Mouse (Mus musculus) kidney, embryonic 16.5 days (tissue): ENCODE data around the gene Abcg2. TPM values are rescaled to one million over a fixed set of nuclear protein-coding genes. Genes with fewer than 3 reads are reported as not detected.
A peak's percentile ranks its signal among the peaks of the same experiment; 100 is the strongest.
"Not testable (repeated sequence)": the region's sequence is repeated elsewhere in the genome, so short reads cannot be mapped to it uniquely, and the experiment has no call there.

Source experiments
- ATAC-seq: fragments of 200-750 bp; cut with Nextera tagmentation; 2 replicates; pipeline ENCODE4 v1.8.0; 2017; ENCODE audit warnings: moderate TSS enrichment; ENCODE audit not compliant: low FRiP score, low TSS enrichment
- H3K27ac ChIP-seq: fragments of 300-500 bp; sonication (generic); 2 replicates; pipeline ENCODE4 v1.5.1; 2014; ENCODE audit warnings: low read length
- H3K27me3 ChIP-seq: fragments of 300-500 bp; sonication (generic); 2 replicates; pipeline ENCODE4 v1.6.1; 2014; ENCODE audit warnings: low read length, control low read depth, mixed read lengths; ENCODE audit not compliant: insufficient read depth
- H3K36me3 ChIP-seq: fragments of 300-500 bp; sonication (generic); 2 replicates; pipeline ENCODE4 v1.6.1; 2014; ENCODE audit warnings: low read length, control low read depth, mixed read lengths; ENCODE audit not compliant: insufficient read depth
- H3K4me1 ChIP-seq: fragments of 300-500 bp; sonication (generic); 2 replicates; pipeline ENCODE4 v1.6.1; 2014; ENCODE audit warnings: low read length, control low read depth, mixed read lengths; ENCODE audit not compliant: insufficient read depth
- H3K4me2 ChIP-seq: fragments of 300-500 bp; sonication (generic); replicated peaks from 2 replicates; pipeline ENCODE4 v1.6.1; 2014; ENCODE audit warnings: low read depth, low read length
- H3K4me3 ChIP-seq: fragments of 300-500 bp; sonication (generic); 2 replicates; pipeline ENCODE4 v1.5.1; 2014; ENCODE audit warnings: mild to moderate bottlenecking, low read length
- H3K9ac ChIP-seq: fragments of 300-500 bp; sonication (generic); replicated peaks from 2 replicates; pipeline ENCODE4 v1.6.1; 2014; ENCODE audit warnings: low read length
- H3K9me3 ChIP-seq: fragments of 300-500 bp; sonication (generic); 2 replicates; pipeline ENCODE4 v1.6.1; 2016; ENCODE audit warnings: low read length, control low read depth
- WGBS: fragments of 180-500 bp; shearing (Covaris S2); extraction: QIAGEN DNeasy Blood & Tissue Kit; methylation state at CpG from one replicate; pipeline ENCODE4 v1.1.7; 2014; 5-methylcytosine and 5-hydroxymethylcytosine counted together
- polyA plus RNA-seq: library from polyadenylated mRNA; unstranded; fragments of >200 nt; fragmentation: Nextera tagmentation; extraction: Ambion mirVana; gene quantifications from 2 replicates; pipeline ENCODE4 v1.2.1, GENCODE M21; 2015

Gene Abcg2
- polyA plus RNA-seq, 1 experiment from 2014 or later, result 124 TPM

DNA sequence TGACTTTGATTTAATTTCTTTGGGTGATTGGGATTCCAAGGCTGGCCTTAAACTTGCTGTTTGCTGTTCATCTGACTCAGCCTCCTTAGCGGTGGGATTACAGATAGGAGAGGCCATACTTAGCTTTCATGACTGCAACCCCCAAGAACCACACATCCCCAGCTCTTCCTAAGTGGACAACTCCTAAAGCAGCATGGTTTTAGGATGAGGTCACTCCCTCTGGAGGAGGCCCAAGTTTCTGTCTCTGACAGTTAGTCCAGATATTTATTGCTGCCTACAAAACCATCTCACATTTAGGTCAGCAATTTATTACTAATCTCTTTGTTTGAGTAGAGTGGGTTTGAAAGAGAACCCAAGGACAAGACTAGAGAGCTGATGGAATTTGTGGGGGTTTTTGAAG is 17.8 kb downstream of the Abcg2 start:
- not testable (repeated sequence) for H3K9me3 ChIP-seq, H3K36me3 ChIP-seq, H3K4me1 ChIP-seq, H3K4me2 ChIP-seq, H3K27me3 ChIP-seq, H3K4me3 ChIP-seq, H3K9ac ChIP-seq, H3K27ac ChIP-seq
- peak; percentile 27; the same call in 1 of the 2 replicates for ATAC-seq
- WGBS, result 55% methylated on average over 1 of the region's 1 CpGs

- H3K4me3 ChIP-seq, H3K27me3 ChIP-seq, H3K4me2 ChIP-seq, H3K4me1 ChIP-seq, H3K36me3 ChIP-seq, H3K9me3 ChIP-seq, ATAC-seq, H3K9ac ChIP-seq, H3K27ac ChIP-seq: not testable (repeated sequence)
Observed at GRCm38 (mm10) chr6:58602991-58603390, 18.7 kb downstream of the Abcg2 start.

DNA sequence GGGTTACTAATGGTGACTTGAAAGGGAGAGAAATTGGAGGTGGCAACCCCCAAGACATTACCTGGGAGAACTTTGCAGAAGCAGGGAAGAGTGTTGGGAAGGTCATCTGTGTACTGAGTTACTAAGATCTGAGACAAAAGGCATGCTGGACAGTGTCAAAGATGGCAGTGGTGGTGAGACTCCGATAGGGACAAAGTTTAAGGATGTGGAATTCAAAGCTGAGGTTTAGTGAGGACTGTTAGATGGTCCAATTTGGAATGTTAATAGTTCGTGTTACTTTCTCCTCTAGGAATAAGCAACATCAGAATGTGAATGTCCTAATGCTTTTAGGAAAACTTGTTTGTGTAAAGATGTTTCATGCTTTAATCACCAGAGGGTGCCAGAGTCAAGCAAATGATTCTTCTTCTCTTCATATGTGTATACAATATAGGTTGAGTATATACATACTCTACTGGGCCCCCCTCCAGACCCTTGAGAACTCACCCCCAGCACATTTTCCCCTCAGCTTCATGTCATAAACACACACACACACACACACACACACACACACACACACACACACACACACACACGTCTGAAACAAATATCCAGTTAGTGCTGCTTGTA is 19.3 kb downstream of the Abcg2 start:
- H3K36me3 ChIP-seq, H3K9me3 ChIP-seq, H3K4me1 ChIP-seq, H3K27me3 ChIP-seq, H3K9ac ChIP-seq, H3K27ac ChIP-seq, H3K4me2 ChIP-seq, H3K4me3 ChIP-seq: not testable (repeated sequence)
- 74% methylated on average over 3 of the region's 3 CpGs for WGBS
- peak; percentile 64 for ATAC-seq

DNA sequence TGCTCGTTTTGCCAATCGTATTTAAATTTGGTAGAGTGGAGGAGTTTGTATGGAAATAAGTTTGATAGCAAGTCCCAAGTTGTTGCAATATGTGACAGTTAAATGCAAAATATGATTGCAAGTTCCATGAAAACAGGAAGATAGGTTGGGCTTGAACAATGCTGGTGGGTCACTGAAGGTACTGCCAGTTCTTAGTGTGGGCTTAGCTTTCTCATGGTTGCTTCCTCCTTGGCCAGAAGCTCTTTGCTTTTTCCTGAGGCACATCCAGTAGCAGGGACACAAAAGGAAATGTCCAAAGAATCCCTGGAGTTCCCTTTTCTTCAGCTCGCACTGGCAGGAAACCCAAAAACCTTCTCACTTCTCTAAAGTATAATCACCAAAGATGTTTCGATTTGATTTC is 22.3 kb downstream of the Abcg2 start:
- no peaks in the 10 kb centered on the region for H3K27me3 ChIP-seq

GRCm38 (mm10) chr6:58608422-58608821 is 24.1 kb downstream of the Abcg2 start:
- Histone ChIP-seq H3K27me3 (no peaks in the 10 kb centered on the region), H3K4me3 (no peak overlapping the region), H3K4me2 (no peak overlapping the region), H3K9me3 (peaks cover 4% of the 10 kb centered on the region; the same call in 1 of the 2 replicates), H3K9ac (no peak overlapping the region), H3K36me3 (no peaks in the 10 kb centered on the region), H3K27ac (no peak overlapping the region), H3K4me1 (no peaks in the 10 kb centered on the region)
- no peak for ATAC-seq
- WGBS, result 84% methylated on average over 2 of the region's 2 CpGs

More for the DNA sequence above, 22.3 kb downstream of the Abcg2 start:
- H3K4me2 ChIP-seq, result no peak overlapping the region
- H3K27ac ChIP-seq, result no peak overlapping the region
- H3K4me1 ChIP-seq, result no peaks in the 10 kb centered on the region
- no peak for ATAC-seq
- H3K4me3 ChIP-seq, result no peak overlapping the region
- H3K9ac ChIP-seq, result no peak overlapping the region
- 79% methylated on average over 4 of the region's 4 CpGs for WGBS
- H3K36me3 ChIP-seq, result no peaks in the 10 kb centered on the region
- H3K9me3 ChIP-seq, result peaks cover 4% of the 10 kb centered on the region; the same call in 1 of the 2 replicates

DNA sequence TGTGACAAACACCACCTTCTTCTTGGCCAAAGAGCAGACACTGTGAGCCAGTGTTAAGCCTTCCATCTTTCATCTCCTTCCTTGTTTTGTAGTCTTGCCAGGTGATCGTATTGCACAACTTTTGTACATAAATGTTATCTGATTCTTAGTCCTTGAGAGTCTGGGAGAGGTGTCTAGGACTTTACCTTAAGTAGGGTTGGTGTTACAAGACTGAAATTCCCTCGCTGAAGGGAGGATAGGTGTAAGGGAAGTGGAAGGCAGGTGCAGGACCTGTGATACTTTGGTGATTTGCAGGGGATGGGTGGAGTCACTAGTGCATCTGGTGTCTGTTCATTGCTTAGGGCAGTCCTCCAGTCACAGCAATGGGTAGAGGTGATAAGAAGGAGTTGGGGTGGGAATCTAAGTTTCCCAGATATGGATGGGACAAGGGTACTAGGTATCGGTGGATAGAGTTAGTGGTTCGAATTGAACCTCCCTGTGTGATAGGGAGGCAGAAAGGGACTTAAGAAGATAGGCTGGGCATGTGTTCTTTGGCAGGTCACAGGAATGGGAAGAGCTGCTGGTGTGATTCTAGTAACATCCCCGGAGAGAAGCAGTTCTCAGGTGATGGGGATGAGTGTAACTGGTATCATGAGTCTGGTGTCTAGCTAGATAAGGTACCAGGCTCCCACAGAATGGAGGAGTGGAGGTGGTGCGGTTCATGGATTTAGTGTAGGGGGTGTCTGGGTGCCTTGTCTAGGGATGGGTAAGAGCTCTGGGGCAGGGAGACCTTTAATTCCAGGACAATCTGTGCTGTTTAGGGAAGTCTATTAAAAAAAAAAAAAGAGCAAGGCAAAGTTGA is 25.8 kb downstream of the Abcg2 start:
- Histone ChIP-seq H3K9ac (no peak overlapping the region), H3K27me3 (no peaks in the 10 kb centered on the region), H3K36me3 (no peaks in the 10 kb centered on the region), H3K4me2 (no peak overlapping the region), H3K4me1 (no peaks in the 10 kb centered on the region), H3K9me3 (peaks cover 4% of the 10 kb centered on the region; the same call in 1 of the 2 replicates), H3K4me3 (no peak overlapping the region), H3K27ac (no peak overlapping the region)
- 80% methylated on average over 6 of the region's 6 CpGs for WGBS
- peak; percentile 35; the same call in 1 of the 2 replicates for ATAC-seq

DNA sequence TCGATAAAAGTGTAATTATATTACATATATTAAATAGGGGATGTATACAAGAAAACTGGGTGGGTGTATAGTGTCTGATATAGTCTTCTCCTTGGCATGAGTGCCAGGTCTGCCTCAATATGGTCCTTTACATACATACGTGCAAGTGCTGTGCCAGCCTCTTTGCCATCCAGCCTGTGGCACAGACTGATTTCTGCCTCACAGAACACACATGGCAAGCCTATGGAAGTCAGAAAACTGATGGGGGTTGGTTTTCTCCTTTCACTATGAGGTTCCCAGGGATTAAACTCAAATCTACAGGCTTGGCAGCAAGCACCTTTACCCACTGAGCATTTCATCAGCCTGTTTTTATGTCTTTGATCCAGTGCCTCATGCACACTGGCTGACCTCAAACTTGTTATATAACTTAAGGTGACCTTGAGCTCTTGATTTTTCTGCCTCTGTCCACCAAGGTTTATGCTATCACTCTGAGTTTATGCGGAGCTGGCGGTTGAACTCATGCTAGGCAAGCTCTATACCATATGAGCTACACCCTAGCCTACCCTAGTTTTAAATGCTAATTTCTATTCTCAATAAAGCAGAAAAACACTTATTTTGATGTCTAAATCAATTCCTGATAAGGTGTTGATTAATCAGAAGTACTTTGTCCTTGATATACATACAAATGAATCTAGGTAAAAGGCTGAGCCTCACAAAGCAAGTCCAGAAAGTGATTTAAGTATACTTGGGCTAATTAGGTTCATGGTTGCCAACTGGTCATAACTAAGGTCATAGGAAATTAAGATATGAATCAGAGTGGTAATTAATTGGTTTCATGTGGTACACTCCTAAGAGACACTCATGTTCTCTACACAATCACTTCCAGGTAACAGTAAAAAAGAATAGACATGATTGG is 26.7 kb downstream of the Abcg2 start:
- H3K27ac ChIP-seq, result no peak overlapping the region
- H3K36me3 ChIP-seq, result no peaks in the 10 kb centered on the region
- H3K27me3 ChIP-seq, result no peaks in the 10 kb centered on the region
- no peak overlapping the region for H3K9ac ChIP-seq
- WGBS, result 70% methylated on average over 4 of the region's 4 CpGs
- ATAC-seq, result peak; percentile 76; the same call in 1 of the 2 replicates
- peaks cover 4% of the 10 kb centered on the region; the same call in 1 of the 2 replicates for H3K9me3 ChIP-seq
- no peaks in the 10 kb centered on the region for H3K4me1 ChIP-seq
- H3K4me2 ChIP-seq, result no peak overlapping the region
- no peak overlapping the region for H3K4me3 ChIP-seq

- no peak for ATAC-seq
- no peaks in the 10 kb centered on the region for H3K4me1 ChIP-seq
- no peak overlapping the region for H3K4me2 ChIP-seq
- H3K9me3 ChIP-seq, result no peaks in the 10 kb centered on the region
- WGBS, result 85% methylated on average over 5 of the region's 5 CpGs
- H3K36me3 ChIP-seq, result no peaks in the 10 kb centered on the region
- no peak overlapping the region for H3K27ac ChIP-seq
- no peak overlapping the region for H3K9ac ChIP-seq
- H3K27me3 ChIP-seq, result no peaks in the 10 kb centered on the region
- no peak overlapping the region for H3K4me3 ChIP-seq
Observed at GRCm38 (mm10) chr6:58624126-58624525, 39.8 kb downstream of the Abcg2 start.

- Histone ChIP-seq H3K4me3 (no peak overlapping the region), H3K4me2 (no peak overlapping the region), H3K4me1 (peaks cover 24% of the 10 kb centered on the region), H3K9ac (no peak overlapping the region), H3K27me3 (no peaks in the 10 kb centered on the region), H3K27ac (no peak overlapping the region), H3K36me3 (no peaks in the 10 kb centered on the region), H3K9me3 (no peaks in the 10 kb centered on the region)
- no peak for ATAC-seq
- 89% methylated on average over 2 of the region's 2 CpGs for WGBS
Observed at GRCm38 (mm10) chr6:58629238-58629637, 44.9 kb downstream of the Abcg2 start.
